Mouse (Mus musculus) intestine, embryonic 16.5 days (tissue): ENCODE measurements around the gene Kat7. TPM values are rescaled to one million over a fixed set of nuclear protein-coding genes. Genes with fewer than 3 reads are reported as not detected.

Source experiments
- ATAC-seq: fragments of 200-750 bp; cut with Nextera tagmentation; 2 replicates; pipeline ENCODE4 v1.8.0; 2017; ENCODE audit warnings: moderate TSS enrichment, moderate library complexity
- H3K27ac ChIP-seq: fragments of 300-500 bp; sonication (generic); 2 replicates; pipeline ENCODE4 v1.5.1; 2014; ENCODE audit warnings: mild to moderate bottlenecking, low read length
- H3K27me3 ChIP-seq: fragments of 300-500 bp; sonication (generic); replicated peaks from 2 replicates; pipeline ENCODE4 v1.6.1; 2014; ENCODE audit warnings: low read length, control low read depth, mixed read lengths; ENCODE audit not compliant: control insufficient read depth, insufficient read depth
- H3K36me3 ChIP-seq: fragments of 300-500 bp; sonication (generic); 2 replicates; pipeline ENCODE4 v1.6.1; 2014; ENCODE audit warnings: low read length, control low read depth; ENCODE audit not compliant: control insufficient read depth, insufficient read depth
- H3K4me1 ChIP-seq: fragments of 300-500 bp; sonication (generic); 2 replicates; pipeline ENCODE4 v1.6.1; 2014; ENCODE audit warnings: low read length, control low read depth, mixed read lengths; ENCODE audit not compliant: control insufficient read depth, insufficient read depth
- H3K4me2 ChIP-seq: fragments of 300-500 bp; sonication (generic); 2 replicates; pipeline ENCODE4 v1.6.1; 2014; ENCODE audit warnings: low read depth, low read length, control low read depth
- H3K4me3 ChIP-seq: fragments of 300-500 bp; sonication (generic); 2 replicates; pipeline ENCODE4 v1.5.1; 2014; ENCODE audit warnings: mild to moderate bottlenecking, low read length
- H3K9ac ChIP-seq: fragments of 300-500 bp; sonication (generic); 2 replicates; pipeline ENCODE4 v1.6.1; 2014; ENCODE audit warnings: low read depth, low read length
- H3K9me3 ChIP-seq: fragments of 300-500 bp; sonication (generic); 2 replicates; pipeline ENCODE4 v1.6.1; 2016; ENCODE audit warnings: low read length, control low read depth; ENCODE audit not compliant: control insufficient read depth
- WGBS: fragments of 180-500 bp; shearing (Covaris S2); extraction: QIAGEN DNeasy Blood & Tissue Kit; methylation state at CpG from one replicate; pipeline ENCODE4 v1.1.7; 2014; 5-methylcytosine and 5-hydroxymethylcytosine counted together
- polyA plus RNA-seq: library from polyadenylated mRNA; unstranded; fragments of >200 nt; fragmentation: Nextera tagmentation; extraction: Ambion mirVana; gene quantifications from 2 replicates; pipeline ENCODE4 v1.2.1, GENCODE M21; 2015

The Kat7 gene
- polyA plus RNA-seq, 1 experiment from 2014 or later, result 61.1 TPM

DNA sequence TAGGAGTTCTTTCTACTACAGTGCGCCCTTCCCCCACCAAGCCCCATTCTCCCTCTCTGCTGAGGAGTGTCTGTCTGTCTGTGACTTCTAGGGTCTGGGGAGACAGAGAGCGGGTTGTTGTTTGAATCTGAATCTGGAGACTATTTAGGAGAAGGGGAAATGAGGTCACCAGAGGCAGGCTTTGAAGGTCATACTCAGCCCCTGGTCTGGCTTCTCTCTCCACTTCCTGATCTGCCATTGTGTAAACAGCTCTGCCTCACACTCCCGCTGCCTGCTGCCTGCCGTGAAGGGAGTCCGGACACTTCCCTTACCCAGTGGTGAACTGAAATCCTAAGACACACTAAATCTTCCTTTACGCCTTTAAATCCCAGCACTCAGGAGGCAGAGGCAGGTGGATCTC, 71.6 kb downstream of the Kat7 start:
- Histone ChIP-seq H3K4me3 (no peak overlapping the region), H3K27ac (no peak overlapping the region), H3K36me3 (no peaks in the 10 kb centered on the region), H3K9me3 (no peaks in the 10 kb centered on the region), H3K9ac (no peak overlapping the region), H3K27me3 (no peaks in the 10 kb centered on the region), H3K4me2 (no peak overlapping the region), H3K4me1 (no peaks in the 10 kb centered on the region)
- WGBS, result 49% methylated on average over 6 of the region's 6 CpGs
- no peak for ATAC-seq

GRCm38 (mm10) chr11:95232329-95232696, 77.7 kb downstream of the Kat7 start:
- no peak overlapping the region for H3K27ac ChIP-seq
- ATAC-seq, result peak; percentile 33; the same call in 1 of the 2 replicates
- no peaks in the 10 kb centered on the region for H3K27me3 ChIP-seq
- H3K4me2 ChIP-seq, result peak overlapping the region; percentile 44
- no peaks in the 10 kb centered on the region for H3K36me3 ChIP-seq
- no peaks in the 10 kb centered on the region for H3K9me3 ChIP-seq
- WGBS, result 26% methylated on average over 6 of the region's 6 CpGs
- 0 out of 2 replicates have a peak, but pooled peaks cover 3% of the 10 kb centered on the region for H3K4me1 ChIP-seq
- no peak overlapping the region for H3K4me3 ChIP-seq
- H3K9ac ChIP-seq, result no peak overlapping the region

DNA sequence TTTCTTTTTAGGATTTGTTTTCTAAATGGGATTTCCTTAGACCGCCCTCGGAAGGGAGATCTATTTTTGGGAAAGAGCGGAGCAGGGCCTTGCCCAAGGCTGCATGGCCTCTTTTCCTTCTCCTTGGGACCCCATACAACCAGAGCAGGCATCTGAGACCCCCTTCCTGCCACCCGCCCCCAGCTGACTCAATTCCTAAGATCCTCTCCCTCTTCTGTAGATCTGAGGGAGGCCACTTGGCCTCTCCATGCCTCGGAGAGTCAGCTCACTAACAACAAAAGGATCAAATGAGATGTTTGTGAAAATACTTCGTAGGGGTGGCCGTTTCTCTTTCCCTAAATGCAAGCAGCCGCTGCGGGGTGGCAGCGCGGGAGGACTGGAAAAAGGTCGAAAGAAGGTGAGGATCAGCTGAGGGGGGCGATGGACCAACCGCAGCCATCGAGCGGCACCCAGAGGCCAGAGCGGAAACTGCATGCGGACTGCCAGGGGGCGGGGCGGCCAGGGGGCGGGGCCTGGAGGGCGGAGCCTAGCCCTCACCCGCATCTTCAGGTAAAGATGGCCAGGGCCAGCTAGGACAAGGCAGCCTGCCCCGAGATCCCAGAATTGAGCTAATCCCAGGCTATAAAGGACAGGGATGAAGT, 78.2 kb downstream of the Kat7 start:
- Histone ChIP-seq H3K4me3 (peak overlapping the region; percentile 15; the same call in 1 of the 2 replicates), H3K4me1 (0 out of 2 replicates have a peak, but pooled peaks cover 3% of the 10 kb centered on the region), H3K4me2 (peak overlapping the region; percentile 44), H3K9me3 (no peaks in the 10 kb centered on the region), H3K27me3 (no peaks in the 10 kb centered on the region), H3K9ac (peak overlapping the region; percentile 21; the same call in 1 of the 2 replicates), H3K27ac (no peak overlapping the region), H3K36me3 (no peaks in the 10 kb centered on the region)
- ATAC-seq, result peak; percentile 76
- 12% methylated on average over 24 of the region's 24 CpGs for WGBS

DNA sequence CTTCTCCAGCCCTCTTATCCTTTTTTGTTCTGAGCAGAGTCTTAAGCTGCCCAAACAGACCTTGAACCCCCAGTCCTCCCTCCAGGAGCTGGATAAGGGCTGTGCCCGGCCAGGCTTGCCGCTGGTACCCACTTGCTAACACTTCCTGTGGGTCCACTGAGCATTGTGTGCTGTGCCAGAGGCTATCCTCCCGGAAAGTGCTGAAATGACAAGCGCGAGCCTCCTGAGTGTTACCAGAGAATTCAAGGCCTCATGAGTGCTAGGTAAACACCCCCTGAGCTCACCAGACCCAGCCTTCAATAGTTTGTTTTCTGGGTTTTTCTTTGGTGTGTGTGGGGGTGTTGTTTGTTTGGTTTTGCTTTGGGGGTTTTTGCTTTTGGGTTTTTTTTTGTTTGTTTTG, 82.6 kb downstream of the Kat7 start:
- no peak overlapping the region for H3K27ac ChIP-seq
- H3K4me2 ChIP-seq, result no peak overlapping the region
- H3K9ac ChIP-seq, result no peak overlapping the region
- no peak for ATAC-seq
- H3K4me1 ChIP-seq, result peaks cover 15% of the 10 kb centered on the region
- no peaks in the 10 kb centered on the region for H3K36me3 ChIP-seq
- H3K27me3 ChIP-seq, result peaks cover 15% of the 10 kb centered on the region
- H3K4me3 ChIP-seq, result no peak overlapping the region
- no peaks in the 10 kb centered on the region for H3K9me3 ChIP-seq
- WGBS, result 35% methylated on average over 5 of the region's 5 CpGs

DNA sequence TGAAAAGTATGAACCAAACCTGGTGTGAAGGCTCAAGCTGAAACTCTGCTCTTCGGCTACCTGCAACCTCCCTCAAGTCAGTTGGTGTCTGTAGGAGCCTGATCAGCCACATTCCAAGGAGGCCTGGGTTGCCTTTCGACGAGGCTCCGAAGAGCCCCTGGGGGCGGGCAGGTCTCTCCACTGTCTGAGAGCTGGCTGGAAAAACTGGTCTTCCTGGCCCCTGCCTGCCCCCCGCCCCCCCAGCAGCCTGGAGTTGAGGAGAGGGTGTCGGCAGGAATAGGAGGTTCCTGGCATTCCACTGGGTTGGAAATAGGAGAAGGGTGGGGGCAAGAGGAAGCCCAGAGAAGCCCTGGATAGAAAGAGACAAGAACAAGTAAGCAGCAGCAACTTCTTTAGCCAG, 84.6 kb downstream of the Kat7 start:
- H3K4me2 ChIP-seq, result no peak overlapping the region
- WGBS, result 15% methylated on average over 7 of the region's 7 CpGs
- peaks cover 22% of the 10 kb centered on the region for H3K27me3 ChIP-seq
- no peaks in the 10 kb centered on the region for H3K9me3 ChIP-seq
- H3K4me3 ChIP-seq, result no peak overlapping the region
- ATAC-seq, result no peak
- no peak overlapping the region for H3K27ac ChIP-seq
- H3K9ac ChIP-seq, result no peak overlapping the region
- no peaks in the 10 kb centered on the region for H3K36me3 ChIP-seq
- H3K4me1 ChIP-seq, result peaks cover 13% of the 10 kb centered on the region

Other genes starting within 250 kb of the Kat7 start
- 35.7 and 39.9 TPM in 2 replicates for gene Itga3, start 233.4 kb downstream of the Kat7 start, polyA plus RNA-seq
- 0.64 and 0.71 TPM in 2 replicates for gene Dlx3, start 190.1 kb downstream of the Kat7 start, polyA plus RNA-seq
- 0.11 and 0.12 TPM in 2 replicates for gene Dlx4, start 164.0 kb downstream of the Kat7 start, polyA plus RNA-seq
- gene Tac4, start 48.7 kb downstream of the Kat7 start, polyA plus RNA-seq, result not detected in 2 replicates
- 8.3 and 8.8 TPM in 2 replicates for gene Fam117a, start 26.8 kb upstream of the Kat7 start, polyA plus RNA-seq
- gene Slc35b1, start 74.4 kb upstream of the Kat7 start, polyA plus RNA-seq, result 116 and 117 TPM in 2 replicates
- gene Spop, start 103.8 kb upstream of the Kat7 start, polyA plus RNA-seq, result 104 and 127 TPM in 2 replicates
- 0.32 and 0.37 TPM in 2 replicates for gene Nxph3, start 204.3 kb upstream of the Kat7 start, polyA plus RNA-seq